Mouse (Mus musculus): Measurements from ENCODE around the gene Lgals7. TPM values are rescaled to one million over a fixed set of nuclear protein-coding genes. Genes with fewer than 3 reads are reported as not detected.

The Lgals7 gene
- polyA plus RNA-seq, 1 experiment from 2014 or later = 1.4 TPM

GRCm38 (mm10) chr7:28819571-28819970 lies 44.1 kb upstream of the Lgals7 start:
- Histone ChIP-seq H3K4me3 (ENCODE audit: low read depth, low read length) (no peak overlapping the region), H3K4me1 (ENCODE audit: control insufficient read depth, insufficient read depth, low read length) (peaks cover 37% of the 10 kb centered on the region)
- 83% methylated on average over 4 of the region's 4 CpGs for whole genome bisulfite sequencing

DNA sequence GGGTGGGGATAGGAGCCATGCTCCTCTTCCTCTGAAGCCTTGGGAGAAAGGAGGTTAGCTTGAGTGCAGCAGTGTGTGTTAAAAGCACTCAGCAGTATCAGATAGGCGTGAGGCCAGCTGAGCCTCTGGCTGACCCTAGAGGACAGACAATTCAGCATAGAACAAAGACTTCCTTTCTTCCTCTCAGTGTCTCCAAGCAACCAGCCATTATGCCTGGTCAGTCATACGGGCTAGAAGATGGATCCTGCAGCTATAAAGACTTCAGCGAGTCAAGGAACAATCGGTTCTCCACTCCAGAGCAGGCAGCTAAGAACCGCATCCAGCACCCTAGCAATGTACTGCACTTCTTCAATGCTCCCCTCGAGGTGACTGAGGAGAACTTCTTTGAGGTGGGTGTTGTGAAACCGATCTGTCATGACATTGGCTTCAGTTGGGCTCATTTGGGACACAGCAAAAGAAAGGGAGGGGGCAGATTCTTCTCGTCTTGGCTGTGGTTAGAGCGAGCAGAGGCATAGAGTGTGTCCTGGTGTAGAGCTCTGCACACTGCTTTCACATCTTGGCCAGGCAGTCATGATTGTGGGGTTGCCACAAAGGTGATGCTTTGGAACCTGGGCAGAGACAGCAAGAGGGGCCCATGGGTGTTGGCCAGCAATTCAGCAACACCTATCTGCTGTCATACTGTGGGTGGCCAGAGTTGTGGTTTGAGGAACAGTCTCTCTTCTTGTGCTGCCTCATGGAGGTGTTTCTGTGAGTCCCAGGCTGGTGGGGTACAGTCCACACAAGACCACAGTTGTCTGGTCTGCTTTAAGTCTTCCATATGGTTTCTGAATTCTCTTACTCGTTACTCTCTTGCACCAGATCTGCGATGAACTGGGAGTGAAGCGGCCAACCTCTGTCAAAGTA lies 43.0 kb upstream of the Lgals7 start:
- DNase-seq (ENCODE audit: low spot score, missing footprints) = peak; percentile 91
- no peaks in the 10 kb centered on the region for H3K27me3 ChIP-seq (ENCODE audit: control insufficient read depth, insufficient read depth, low read length)
- H3K4me3 ChIP-seq (ENCODE audit: low read depth, low read length) = no peak overlapping the region
- WGBS = 47% methylated on average over 12 of the region's 12 CpGs
- H3K4me2 ChIP-seq = no peak overlapping the region
- ATAC-seq (ENCODE audit: low FRiP score) = peak; percentile 53
- peaks cover 53% of the 10 kb centered on the region for H3K36me3 ChIP-seq (ENCODE audit: control insufficient read depth, insufficient read depth, low read length)
- H3K9ac ChIP-seq (ENCODE audit: low read length) = peak overlapping the region; percentile 7; the same call in 1 of the 2 replicates
- H3K27ac ChIP-seq (ENCODE audit: low read depth, low read length) = peak overlapping the region; percentile 71
- H3K9me3 ChIP-seq (ENCODE audit: control insufficient read depth, low read length) = no peaks in the 10 kb centered on the region
- peaks cover 36% of the 10 kb centered on the region for H3K4me1 ChIP-seq (ENCODE audit: control insufficient read depth, insufficient read depth, low read length)

More at GRCm38 (mm10) chr7:28819571-28819970, 44.1 kb upstream of the Lgals7 start:
- Histone ChIP-seq H3K9me3 (ENCODE audit: control insufficient read depth, low read length) (no peaks in the 10 kb centered on the region), H3K27ac (ENCODE audit: low read depth, low read length) (peak overlapping the region; percentile 71; the same call in 1 of the 2 replicates), H3K9ac (ENCODE audit: low read length) (no peak overlapping the region), H3K36me3 (ENCODE audit: control insufficient read depth, insufficient read depth, low read length) (peaks cover 62% of the 10 kb centered on the region), H3K27me3 (ENCODE audit: control insufficient read depth, insufficient read depth, low read length) (no peaks in the 10 kb centered on the region), H3K4me2 (no peak overlapping the region)
- DNase-seq (ENCODE audit: low spot score, missing footprints) = peak; percentile 87
- no peak for ATAC-seq (ENCODE audit: low FRiP score)

GRCm38 (mm10) chr7:28821261-28821831 lies 42.3 kb upstream of the Lgals7 start:
- H3K27me3 ChIP-seq (ENCODE audit: control insufficient read depth, insufficient read depth, low read length) = no peaks in the 10 kb centered on the region
- WGBS = 78% methylated on average over 10 of the region's 10 CpGs
- peaks cover 37% of the 10 kb centered on the region for H3K4me1 ChIP-seq (ENCODE audit: control insufficient read depth, insufficient read depth, low read length)
- no peaks in the 10 kb centered on the region for H3K9me3 ChIP-seq (ENCODE audit: control insufficient read depth, low read length)
- no peak overlapping the region for H3K4me2 ChIP-seq
- ATAC-seq (ENCODE audit: low FRiP score) (no peak), DNase-seq (ENCODE audit: low spot score, missing footprints) (no peak)
- H3K36me3 ChIP-seq (ENCODE audit: control insufficient read depth, insufficient read depth, low read length) = peaks cover 48% of the 10 kb centered on the region
- peak overlapping the region; percentile 71 for H3K27ac ChIP-seq (ENCODE audit: low read depth, low read length)
- H3K4me3 ChIP-seq (ENCODE audit: low read depth, low read length) = no peak overlapping the region
- no peak overlapping the region for H3K9ac ChIP-seq (ENCODE audit: low read length)

GRCm38 (mm10) chr7:28822556-28822955 lies 41.1 kb upstream of the Lgals7 start:
- Histone ChIP-seq H3K9me3 (ENCODE audit: control insufficient read depth, low read length) (no peaks in the 10 kb centered on the region), H3K36me3 (ENCODE audit: control insufficient read depth, insufficient read depth, low read length) (peaks cover 39% of the 10 kb centered on the region), H3K9ac (ENCODE audit: low read length) (no peak overlapping the region), H3K27ac (ENCODE audit: low read depth, low read length) (no peak overlapping the region), H3K4me2 (no peak overlapping the region), H3K27me3 (ENCODE audit: control insufficient read depth, insufficient read depth, low read length) (no peaks in the 10 kb centered on the region), H3K4me3 (ENCODE audit: low read depth, low read length) (no peak overlapping the region), H3K4me1 (ENCODE audit: control insufficient read depth, insufficient read depth, low read length) (peaks cover 35% of the 10 kb centered on the region)
- peak; percentile 83 for DNase-seq (ENCODE audit: low spot score, missing footprints)
- ATAC-seq (ENCODE audit: low FRiP score) = no peak
- 65% methylated on average over 1 of the region's 1 CpGs for WGBS

GRCm38 (mm10) chr7:28822993-28823903 lies 40.4 kb upstream of the Lgals7 start:
- Histone ChIP-seq H3K36me3 (ENCODE audit: control insufficient read depth, insufficient read depth, low read length) (peaks cover 33% of the 10 kb centered on the region), H3K27me3 (ENCODE audit: control insufficient read depth, insufficient read depth, low read length) (no peaks in the 10 kb centered on the region), H3K4me3 (ENCODE audit: low read depth, low read length) (no peak overlapping the region), H3K4me2 (no peak overlapping the region), H3K9me3 (ENCODE audit: control insufficient read depth, low read length) (no peaks in the 10 kb centered on the region), H3K9ac (ENCODE audit: low read length) (no peak overlapping the region), H3K4me1 (ENCODE audit: control insufficient read depth, insufficient read depth, low read length) (peaks cover 30% of the 10 kb centered on the region), H3K27ac (ENCODE audit: low read depth, low read length) (no peak overlapping the region; the same call in 1 of the 2 replicates)
- DNase-seq (ENCODE audit: low spot score, missing footprints) (peak; percentile 88), ATAC-seq (ENCODE audit: low FRiP score) (no peak)
- WGBS = 59% methylated on average over 10 of the region's 10 CpGs

DNA sequence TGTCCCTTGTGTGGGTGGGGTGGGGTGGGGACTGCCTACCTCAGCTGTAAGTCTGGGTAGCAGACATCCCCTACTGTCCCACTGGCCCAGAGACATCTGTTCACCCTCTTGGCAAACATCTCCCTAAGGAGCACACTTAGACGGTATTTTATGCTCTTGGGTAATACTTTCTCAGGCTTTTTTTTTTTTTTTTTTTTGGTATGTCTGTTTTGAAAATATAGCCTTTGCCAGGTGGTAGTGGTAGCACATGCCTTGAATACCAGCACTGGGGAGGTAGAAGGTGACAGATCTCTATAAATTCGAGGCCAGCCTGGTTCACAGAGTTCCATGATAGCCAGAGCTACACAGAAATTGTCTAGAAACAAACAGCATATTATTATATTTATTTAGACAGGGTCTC lies 39.7 kb upstream of the Lgals7 start:
- H3K4me1 ChIP-seq (ENCODE audit: control insufficient read depth, insufficient read depth, low read length) = peaks cover 26% of the 10 kb centered on the region

GRCm38 (mm10) chr7:28824941-28825685 lies 38.5 kb upstream of the Lgals7 start, which contains the start of gene Ech1:
Gene Ech1, plus strand, starts transcription at chr7:28825217.
- H3K36me3 ChIP-seq (ENCODE audit: control insufficient read depth, insufficient read depth, low read length) = peaks cover 24% of the 10 kb centered on the region
- H3K9ac ChIP-seq (ENCODE audit: low read length) = peak within 1 kb of the TSS; percentile 70
- peak within 1 kb of the TSS; percentile 54 for H3K4me2 ChIP-seq
- no peaks in the 10 kb centered on the region for H3K27me3 ChIP-seq (ENCODE audit: control insufficient read depth, insufficient read depth, low read length)
- WGBS = 3% methylated on average over 33 of the region's 33 CpGs
- H3K4me1 ChIP-seq (ENCODE audit: control insufficient read depth, insufficient read depth, low read length) = peaks cover 18% of the 10 kb centered on the region
- H3K4me3 ChIP-seq (ENCODE audit: low read depth, low read length) = peak within 1 kb of the TSS; percentile 46
- peak; percentile 99 for DNase-seq (ENCODE audit: low spot score, missing footprints)
- peak; percentile 82 for ATAC-seq (ENCODE audit: low FRiP score)
- peak within 1 kb of the TSS; percentile 33 for H3K27ac ChIP-seq (ENCODE audit: low read depth, low read length)
- H3K9me3 ChIP-seq (ENCODE audit: control insufficient read depth, low read length) = no peaks in the 10 kb centered on the region

More for the DNA sequence above, 39.7 kb upstream of the Lgals7 start:
- ATAC-seq (ENCODE audit: low FRiP score) (no peak), DNase-seq (ENCODE audit: low spot score, missing footprints) (no peak)
- H3K4me3 ChIP-seq (ENCODE audit: low read depth, low read length) = no peak overlapping the region
- no peak overlapping the region for H3K4me2 ChIP-seq
- no peaks in the 10 kb centered on the region for H3K9me3 ChIP-seq (ENCODE audit: control insufficient read depth, low read length)
- 72% methylated on average over 2 of the region's 2 CpGs for whole genome bisulfite sequencing
- H3K27me3 ChIP-seq (ENCODE audit: control insufficient read depth, insufficient read depth, low read length) = no peaks in the 10 kb centered on the region
- H3K36me3 ChIP-seq (ENCODE audit: control insufficient read depth, insufficient read depth, low read length) = peaks cover 29% of the 10 kb centered on the region
- H3K27ac ChIP-seq (ENCODE audit: low read depth, low read length) = no peak overlapping the region
- no peak overlapping the region for H3K9ac ChIP-seq (ENCODE audit: low read length)

- ATAC-seq (ENCODE audit: low FRiP score) (no peak), DNase-seq (ENCODE audit: low spot score, missing footprints) (peak; percentile 86)
- Histone ChIP-seq H3K36me3 (ENCODE audit: control insufficient read depth, insufficient read depth, low read length) (peaks cover 19% of the 10 kb centered on the region), H3K4me1 (ENCODE audit: control insufficient read depth, insufficient read depth, low read length) (peaks cover 11% of the 10 kb centered on the region), H3K9ac (ENCODE audit: low read length) (peak overlapping the region; percentile 70), H3K4me2 (peak overlapping the region; percentile 54), H3K9me3 (ENCODE audit: control insufficient read depth, low read length) (no peaks in the 10 kb centered on the region), H3K27ac (ENCODE audit: low read depth, low read length) (no peak overlapping the region), H3K27me3 (ENCODE audit: control insufficient read depth, insufficient read depth, low read length) (no peaks in the 10 kb centered on the region), H3K4me3 (ENCODE audit: low read depth, low read length) (peak overlapping the region; percentile 46)
- 66% methylated on average over 11 of the region's 11 CpGs for WGBS
Observed at GRCm38 (mm10) chr7:28825686-28826401, 37.8 kb upstream of the Lgals7 start.

All from midbrain, embryonic 11.5 days (tissue).